Mouse (Mus musculus) gastrocnemius, adult 18-20 months (tissue): ENCODE measurements at regions not wholly inside any gene's neighbourhood (a gene's known extent, or its start where the extent isn't known, plus 50 kb on each side); places are given as distances from the start of the nearest gene placed in this dataset.

Experiments used
- DNase-seq: peaks from one replicate; pipeline ENCODE4 v3.0.0; 2021; ENCODE audit warnings: low spot score

DNA sequence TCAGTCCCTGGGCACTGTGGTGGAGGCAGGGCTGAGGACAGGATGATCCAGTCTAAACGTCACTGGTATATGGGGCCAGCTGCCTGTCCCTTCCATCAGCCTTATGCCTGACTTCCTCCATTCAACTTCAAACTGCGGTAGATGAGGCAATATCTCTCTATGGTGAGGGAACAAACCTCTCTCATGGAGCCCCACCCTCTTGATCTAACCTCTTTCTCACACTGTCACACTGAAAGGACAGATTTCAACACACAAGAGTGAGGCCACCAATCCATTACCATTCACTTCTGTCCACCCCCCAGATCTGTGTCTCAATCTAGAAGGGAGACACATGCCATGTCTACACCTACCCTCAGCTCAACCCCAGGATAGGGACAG lies 92.5 kb upstream of the Smad3 start:
- no peak for DNase-seq

DNA sequence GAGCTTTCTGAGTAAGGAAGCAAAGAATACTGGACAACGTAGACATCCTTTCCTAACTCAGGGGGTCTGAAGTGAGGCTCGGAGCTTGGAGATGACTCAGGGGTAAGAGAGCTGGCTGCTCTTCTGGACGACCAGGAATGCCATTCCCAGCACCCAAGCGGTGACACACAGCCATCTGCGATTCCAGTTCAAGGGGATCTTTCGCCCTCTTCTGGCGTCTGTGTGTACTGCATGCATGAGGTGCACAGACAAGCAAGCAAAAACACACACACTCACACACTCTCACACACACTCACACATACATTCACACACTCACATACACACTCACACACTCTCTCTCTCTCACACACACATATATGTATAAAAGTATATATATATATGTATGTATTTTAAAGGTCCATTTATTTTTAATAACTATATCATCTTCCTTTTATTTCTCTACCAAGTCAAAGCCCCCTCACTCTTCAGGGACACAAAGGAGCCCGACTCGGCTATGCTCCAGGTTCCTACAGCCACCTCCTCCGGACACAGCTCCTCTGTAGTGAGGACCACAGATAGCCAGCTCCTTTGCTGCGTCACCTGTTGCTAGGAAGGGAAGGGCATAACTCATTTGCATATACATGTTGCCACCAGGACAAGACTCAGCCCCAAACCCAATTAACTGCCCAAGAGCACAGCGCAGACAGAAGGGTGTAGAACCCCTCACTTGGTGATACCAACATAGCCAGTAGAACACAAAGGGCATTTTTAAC lies 91.9 kb upstream of the Smad3 start:
- DNase-seq, result no peak

GRCm38 (mm10) chr9:63843883-63844485 lies 86.2 kb upstream of the Smad3 start:
- peak; percentile 77 for DNase-seq

GRCm38 (mm10) chr9:63843431-63843830 lies 85.6 kb upstream of the Smad3 start:
- no peak for DNase-seq

DNA sequence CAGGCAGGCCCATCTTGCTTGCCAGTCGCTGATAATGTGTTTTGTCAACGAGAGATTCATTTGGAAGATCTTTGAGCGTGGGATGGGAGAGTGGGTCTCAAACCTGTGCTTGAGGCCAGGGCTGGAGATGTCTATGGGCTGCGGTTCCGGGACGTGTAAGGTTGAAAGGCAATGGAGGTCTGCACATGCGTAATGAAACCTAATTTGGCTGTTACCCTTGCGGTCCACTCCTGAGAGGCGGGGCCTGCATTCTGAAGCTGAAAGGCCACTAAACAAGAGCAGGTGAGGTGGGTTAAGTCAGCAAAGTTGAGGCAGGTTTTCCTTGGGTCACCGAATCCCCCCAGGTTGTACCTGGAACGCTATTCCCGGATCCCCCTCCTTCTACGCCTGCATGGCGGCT lies 83.3 kb upstream of the Smad3 start:
- DNase-seq, result no peak

- no peak for DNase-seq
Measured at GRCm38 (mm10) chr9:63838996-63839772, 81.4 kb upstream of the Smad3 start.

DNA sequence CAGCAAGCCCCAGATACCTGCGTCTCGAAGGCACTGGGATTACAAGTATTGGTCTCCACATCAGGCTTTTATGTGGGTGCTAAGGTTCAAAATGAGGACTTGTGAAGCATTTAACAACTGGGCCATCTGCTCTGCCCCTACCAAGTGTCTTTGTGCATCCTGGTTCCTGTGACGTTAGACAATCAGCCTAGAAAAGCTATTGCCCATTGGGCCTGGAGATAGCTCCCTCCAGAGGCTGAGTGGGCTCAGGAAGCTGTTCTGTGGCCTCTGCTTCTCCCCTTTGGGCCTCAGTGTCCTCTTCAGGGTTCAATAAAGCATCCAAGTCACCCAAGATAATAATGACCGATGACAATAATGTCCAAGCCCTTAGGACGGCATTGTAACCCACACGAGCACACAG lies 79.8 kb upstream of the Smad3 start:
- no peak for DNase-seq

DNA sequence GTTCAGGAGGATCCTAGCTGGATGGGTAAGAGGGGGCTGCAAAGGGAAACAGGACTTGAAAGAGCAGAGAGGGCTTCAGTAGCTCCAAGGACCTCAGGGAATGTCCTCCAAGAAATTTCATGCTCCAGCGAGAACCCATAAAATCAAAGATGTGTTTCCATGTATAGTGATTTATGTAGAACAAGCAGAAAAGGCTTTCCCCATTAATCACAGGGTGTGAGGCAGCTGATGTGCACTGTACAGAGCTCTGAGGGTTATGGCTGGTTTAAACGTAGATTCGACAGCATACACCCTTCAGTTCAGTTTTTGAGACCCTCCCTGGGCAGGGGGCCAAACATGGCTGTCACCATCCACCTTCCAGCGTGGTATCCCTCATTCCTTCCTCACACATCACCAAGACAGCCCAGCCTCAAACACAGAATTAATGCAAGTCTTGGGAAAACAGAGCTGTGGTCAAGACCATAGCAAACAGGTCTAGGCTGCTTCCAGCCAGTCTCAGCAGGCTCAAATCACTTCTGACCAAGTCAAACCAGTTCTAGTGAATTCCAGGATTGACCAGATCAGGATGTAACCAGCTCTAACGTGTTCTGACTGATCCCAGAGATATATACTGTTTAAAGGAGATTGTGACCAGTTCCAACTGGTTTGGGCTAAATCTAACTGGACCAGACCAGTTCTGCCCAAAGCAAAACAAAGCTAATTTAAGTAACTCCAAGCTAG lies 78.9 kb upstream of the Smad3 start:
- DNase-seq, result no peak

DNA sequence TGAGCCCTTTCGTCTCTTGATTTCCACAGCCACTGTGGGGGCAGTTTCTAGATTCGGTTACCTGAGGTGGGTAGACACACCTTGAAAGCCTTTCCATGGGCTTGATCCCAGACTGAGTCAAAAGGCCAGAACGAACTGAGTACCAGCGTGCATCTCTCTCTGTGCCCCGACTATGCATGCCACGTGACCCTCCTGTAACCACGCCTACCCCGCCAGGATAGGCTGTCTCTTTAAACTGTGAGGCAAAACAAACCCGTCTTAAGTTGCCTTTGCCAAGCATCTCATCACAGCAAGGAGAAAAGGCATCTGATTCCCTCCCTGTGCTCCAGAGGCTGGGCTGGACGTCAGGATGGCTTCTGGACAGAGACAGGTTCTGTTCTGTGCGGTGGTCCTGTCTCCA lies 78.2 kb upstream of the Smad3 start:
- no peak for DNase-seq

- DNase-seq, result no peak
Measured at GRCm38 (mm10) chr9:63834416-63834815, 76.6 kb upstream of the Smad3 start.

GRCm38 (mm10) chr9:63818163-63818562 lies 60.4 kb upstream of the Smad3 start:
- DNase-seq, result no peak

DNA sequence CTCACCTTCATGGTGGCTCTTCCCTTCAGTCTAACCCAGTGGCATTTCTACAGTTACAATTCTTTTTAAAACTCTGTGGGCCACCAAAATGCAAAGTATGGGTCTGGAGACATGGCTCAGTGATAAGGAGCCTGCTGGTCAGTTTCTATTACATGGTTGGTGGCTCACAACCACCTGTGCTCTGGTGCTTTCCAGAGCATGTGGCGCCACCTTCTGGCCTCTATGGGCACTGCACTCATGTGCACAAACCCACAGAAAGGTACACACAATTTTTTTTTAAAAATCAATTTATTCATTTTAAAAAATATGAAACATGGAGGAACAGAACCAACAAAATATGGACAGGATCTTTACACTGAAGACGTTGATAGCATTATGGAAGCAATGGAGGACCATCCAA lies 58.7 kb upstream of the Smad3 start:
- no peak for DNase-seq

DNA sequence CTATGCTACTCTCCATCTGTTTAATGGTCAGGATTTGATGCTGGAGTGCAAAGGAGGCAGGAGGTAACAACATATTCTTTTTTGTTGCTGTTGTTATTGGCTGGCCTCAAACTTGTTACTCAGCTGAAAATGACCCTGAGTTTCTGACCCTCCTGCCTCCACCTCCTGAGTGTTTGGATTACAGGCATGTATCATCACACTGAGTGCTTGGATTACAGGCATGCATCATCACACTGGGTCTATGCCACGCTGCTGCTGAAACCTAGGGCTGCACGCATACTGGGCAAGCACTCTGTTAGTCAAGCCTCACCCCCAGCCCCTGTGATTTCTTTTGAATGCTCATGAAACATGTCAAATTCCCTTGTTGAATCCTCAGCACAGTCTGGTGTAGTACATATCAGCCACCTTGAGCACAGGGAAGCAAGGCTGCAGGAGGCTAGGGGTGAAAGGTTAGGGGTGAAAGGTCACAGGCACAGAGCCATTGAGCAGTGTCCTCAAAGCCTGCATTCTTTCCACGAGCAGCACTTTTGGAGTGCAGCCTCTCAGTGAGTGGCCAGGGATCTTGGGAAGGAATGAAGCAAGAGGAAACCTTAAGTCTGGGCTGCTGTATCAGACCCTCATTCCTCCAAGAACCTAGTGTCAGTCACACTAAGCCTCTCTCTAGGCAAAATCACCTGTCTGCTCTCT lies 52.2 kb upstream of the Smad3 start:
- no peak for DNase-seq
